Mouse (Mus musculus) activated CD4-positive, CD25-positive, alpha-beta regulatory T cell, adult 4 months (primary cell): ENCODE measurements around the gene Nyx. TPM values are rescaled to one million over a fixed set of nuclear protein-coding genes. Genes with fewer than 3 reads are reported as not detected.
A peak's percentile ranks its signal among the peaks of the same experiment; 100 is the strongest.
"Not testable (repeated sequence)": the region's sequence is repeated elsewhere in the genome, so short reads cannot be mapped to it uniquely, and the experiment has no call there.

Source experiments
- ATAC-seq: one replicate; pipeline ENCODE4 v1.8.0; 2017
- polyA plus RNA-seq, 2 experiments: library from polyadenylated mRNA; unstranded; fragments of 100-300 nt; shearing (Covaris generic); gene quantifications; one replicate each; pipeline ENCODE4 v1.2.1; 2017

Gene Nyx
- polyA plus RNA-seq, result not detected

GRCm38 (mm10) chrX:13465810-13466209 lies at the start of gene Nyx:
Gene Nyx (plus strand): TSS chrX:13466110.
- ATAC-seq, result no peak

DNA sequence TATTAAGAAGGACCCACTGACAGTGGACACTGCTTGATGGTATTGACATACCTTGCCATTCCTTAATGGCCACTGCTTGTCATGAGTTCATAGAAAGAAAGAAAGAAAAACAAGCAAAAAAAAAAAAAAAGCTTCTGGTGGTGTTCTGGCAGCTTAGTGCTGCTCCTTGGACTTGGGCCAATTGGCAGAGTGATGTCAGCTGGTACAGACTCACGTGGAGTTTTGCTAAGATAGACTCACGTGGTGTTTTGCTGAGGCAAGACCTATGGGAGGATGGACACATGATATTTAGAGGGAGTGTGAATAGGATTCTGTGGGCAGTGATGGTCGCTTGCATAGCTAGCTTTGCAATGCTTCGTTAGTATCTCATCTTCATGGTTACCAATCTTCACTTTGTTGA lies 43.9 kb upstream of the Nyx start:
- no peak for ATAC-seq

DNA sequence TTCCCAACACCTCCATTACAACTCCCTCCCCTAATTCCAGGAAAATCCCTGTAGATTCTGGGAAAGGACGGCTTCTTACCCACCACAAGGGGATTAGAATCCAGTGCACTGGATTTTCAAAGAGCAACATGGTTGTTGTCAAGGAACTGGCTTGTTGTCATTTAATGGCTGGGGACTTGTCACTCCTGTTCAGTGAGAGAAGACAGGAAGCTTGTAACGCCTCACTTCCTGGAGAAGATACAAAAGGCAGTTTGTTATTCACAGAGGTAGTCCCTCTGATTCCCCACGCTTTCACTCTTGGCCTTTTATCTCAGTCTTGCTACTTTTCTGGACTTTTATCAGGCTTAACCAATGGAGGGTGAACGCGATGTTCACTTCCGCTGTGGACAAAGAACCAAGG lies 34.5 kb upstream of the Nyx start:
- ATAC-seq, result no peak

- not testable (repeated sequence) for ATAC-seq
Observed at GRCm38 (mm10) chrX:13436042-13436441, 29.9 kb upstream of the Nyx start.

- not testable (repeated sequence) for ATAC-seq
Observed at GRCm38 (mm10) chrX:13456544-13456943, 9.4 kb upstream of the Nyx start.

DNA sequence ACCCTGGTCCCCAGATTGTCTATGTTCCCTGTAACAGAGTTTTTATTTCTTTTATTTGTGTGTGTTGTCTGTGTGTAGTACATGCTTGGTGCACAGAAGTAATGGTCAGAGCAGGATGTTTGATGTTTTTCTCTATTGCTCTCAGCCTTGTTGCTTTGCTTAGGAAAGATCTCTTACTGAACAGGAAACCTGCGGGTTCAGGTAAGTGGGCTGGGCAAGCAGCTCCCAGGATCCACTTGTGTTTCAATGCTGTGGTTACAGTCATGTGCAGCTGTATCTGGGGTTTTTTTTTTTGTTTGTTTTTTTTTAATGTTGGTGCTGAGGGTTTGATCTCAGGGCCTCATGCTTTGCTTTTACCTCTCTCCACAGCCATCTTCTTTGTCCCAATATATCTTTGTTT lies 7.1 kb upstream of the Nyx start:
- ATAC-seq, result no peak

GRCm38 (mm10) chrX:13461266-13462261 lies 4.3 kb upstream of the Nyx start:
- ATAC-seq, result peak; percentile 85

GRCm38 (mm10) chrX:13462982-13463517 lies 2.9 kb upstream of the Nyx start:
- ATAC-seq, result no peak

- ATAC-seq, result no peak
Observed at GRCm38 (mm10) chrX:13466681-13467080, 771 bp downstream of the Nyx start.

GRCm38 (mm10) chrX:13467121-13467571 lies 1.2 kb downstream of the Nyx start:
- ATAC-seq, result no peak

DNA sequence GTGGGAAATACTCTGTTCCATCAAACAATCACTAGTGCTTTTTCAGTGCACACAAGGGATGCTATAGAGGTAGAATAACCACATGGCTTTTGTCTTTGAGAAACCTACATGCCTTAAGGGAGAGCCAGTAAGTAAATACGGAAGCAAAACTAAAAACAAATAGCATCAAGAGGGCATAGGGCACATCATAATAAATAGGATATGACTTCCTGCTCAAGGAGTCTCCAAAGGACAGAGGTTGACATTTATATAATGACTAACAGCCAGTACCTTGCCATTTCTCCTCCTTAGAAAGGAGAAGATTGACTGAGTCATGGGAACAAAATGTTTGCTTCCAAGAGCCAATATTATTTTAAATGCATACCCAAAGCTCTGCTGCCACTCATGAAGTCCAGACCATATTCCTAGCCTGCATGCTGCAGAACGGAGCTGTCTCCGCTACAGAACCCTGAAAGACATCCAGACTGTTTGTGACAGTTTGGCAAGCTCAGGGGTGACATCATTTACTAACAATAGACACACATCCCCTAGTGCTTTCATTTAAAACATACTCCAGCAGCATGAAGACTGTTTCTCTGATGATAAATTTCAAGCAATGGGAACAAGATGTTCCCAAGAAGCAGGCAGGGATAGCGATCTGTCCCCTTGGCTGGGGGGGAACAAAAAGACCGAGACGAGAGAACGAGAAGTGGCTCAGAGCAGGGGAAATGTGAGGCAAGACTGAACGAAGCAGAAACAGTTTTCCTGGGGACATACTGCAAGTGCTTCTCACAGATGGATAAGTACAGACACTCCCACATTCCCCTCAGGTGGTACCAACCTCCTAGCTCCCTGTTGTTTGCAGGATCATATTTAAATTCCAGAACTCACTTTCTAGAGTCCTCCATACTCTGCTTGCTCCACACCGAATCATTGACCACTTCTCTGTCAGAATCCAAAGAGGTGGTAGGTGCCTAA lies 3.5 kb downstream of the Nyx start:
- no peak for ATAC-seq

GRCm38 (mm10) chrX:13471925-13472324 lies 6.0 kb downstream of the Nyx start:
- no peak for ATAC-seq

- ATAC-seq, result no peak
Observed at GRCm38 (mm10) chrX:13472751-13473225, 6.9 kb downstream of the Nyx start.

- no peak for ATAC-seq
Observed at GRCm38 (mm10) chrX:13475382-13475781, 9.5 kb downstream of the Nyx start.

DNA sequence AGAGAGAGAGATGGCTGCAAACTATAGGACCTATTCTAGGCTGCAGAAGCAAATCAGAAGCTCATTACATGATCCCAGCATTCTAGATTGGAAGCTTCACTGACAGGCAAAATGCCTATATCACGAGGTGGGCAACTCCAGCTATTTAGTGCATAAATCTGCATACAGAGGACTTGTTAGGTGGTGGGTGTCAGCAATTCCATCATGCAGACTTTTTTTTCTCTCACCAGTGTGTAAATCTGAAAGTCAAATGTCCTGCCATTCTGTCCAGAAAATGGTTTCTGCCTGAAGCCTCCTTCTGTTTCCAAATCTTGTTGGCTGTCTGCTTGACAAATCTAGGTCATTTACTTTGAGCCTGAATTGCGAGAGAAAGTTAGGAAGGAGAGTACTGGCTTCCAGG lies 11.7 kb downstream of the Nyx start:
- no peak for ATAC-seq

- no peak for ATAC-seq
Observed at GRCm38 (mm10) chrX:13478298-13478697, 12.4 kb downstream of the Nyx start.

GRCm38 (mm10) chrX:13479570-13479969 lies 13.7 kb downstream of the Nyx start:
- ATAC-seq, result no peak

GRCm38 (mm10) chrX:13482576-13482975 lies 16.7 kb downstream of the Nyx start:
- no peak for ATAC-seq

DNA sequence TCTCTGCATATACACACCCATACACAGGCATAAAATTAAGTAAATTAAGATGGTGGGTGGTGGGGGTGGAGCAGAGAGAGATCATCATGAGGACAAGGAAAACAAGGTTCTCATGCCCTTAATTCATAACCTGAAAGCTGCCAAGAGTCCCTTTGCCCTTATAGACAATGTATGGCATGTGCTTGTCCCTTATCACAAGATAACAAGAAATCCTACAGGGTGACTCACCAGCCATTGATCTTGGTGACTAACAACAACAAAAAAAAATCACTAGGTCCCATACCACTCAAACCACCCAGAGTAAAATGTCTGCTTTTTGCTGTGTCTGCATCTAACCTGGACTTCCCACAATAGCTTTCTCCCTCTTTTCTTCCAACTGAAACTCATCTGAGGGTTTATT lies 18.5 kb downstream of the Nyx start:
- ATAC-seq, result no peak

- ATAC-seq, result no peak
Observed at GRCm38 (mm10) chrX:13489001-13489400, 23.1 kb downstream of the Nyx start.

- ATAC-seq, result no peak
Observed at GRCm38 (mm10) chrX:13489761-13490160, 23.9 kb downstream of the Nyx start.

DNA sequence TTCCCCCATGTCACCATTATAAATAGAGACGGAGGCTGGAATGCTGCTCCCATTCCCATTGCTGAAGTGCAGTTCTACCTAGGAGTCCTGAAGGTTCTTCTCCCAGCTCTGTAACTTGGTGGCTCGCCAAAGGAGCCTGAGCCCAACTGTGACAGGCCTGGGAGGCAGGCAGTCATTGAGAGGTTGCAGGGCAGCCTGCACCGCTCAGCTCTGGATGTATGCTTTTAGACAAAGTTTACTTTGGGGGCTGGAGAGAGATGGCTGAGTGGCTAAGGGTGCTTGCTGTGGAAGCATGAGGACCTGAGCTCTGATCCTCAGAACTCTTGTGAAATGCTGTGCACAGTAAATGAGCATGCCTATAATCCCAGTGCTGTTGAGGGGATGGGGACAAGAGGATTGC lies 25.0 kb downstream of the Nyx start:
- no peak for ATAC-seq

GRCm38 (mm10) chrX:13492922-13493321 lies 27.0 kb downstream of the Nyx start:
- no peak for ATAC-seq
